ENCODE assay signal across 19 mouse cellular contexts in the genomic region with DNA sequence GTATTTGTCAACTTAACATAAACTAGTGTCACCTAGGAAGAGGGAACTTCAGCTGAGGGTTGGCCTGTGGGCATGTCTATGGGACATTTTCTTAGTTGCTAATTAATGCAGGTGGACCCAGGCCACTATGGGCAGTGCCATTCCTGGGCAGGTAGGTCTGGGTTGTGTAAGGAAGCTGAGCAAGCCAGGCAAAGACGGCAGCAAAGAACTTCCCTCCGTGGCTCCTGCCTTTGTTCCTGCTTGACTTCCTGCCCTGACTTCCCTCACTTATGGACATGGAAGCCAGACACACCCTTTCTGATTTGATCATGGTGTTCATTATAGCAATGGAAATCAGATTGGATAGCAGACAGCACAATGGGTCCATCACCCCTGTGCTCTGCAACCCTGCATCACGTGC. TPM values are rescaled to one million over a fixed set of nuclear protein-coding genes. Genes with fewer than 3 reads are reported as not detected.
DNase-seq lines count a peak whose midpoint lies in the region; ATAC-seq lines count a peak whose summit lies in the region.
"Had no signal": no experiment of that assay in that cellular context is flagged by ENCODE, and none has a peak within 500 bp of the region (broad histone marks: within the 10 kb centered on the region; RNA-seq: fewer than 3 reads in every experiment).

No protein-coding gene starts in this region.

- no peak overlapping the region for H3K27ac ChIP-seq in heart, embryonic 11.5 days (ENCODE audit: low read depth, low read length)
- H3K27ac ChIP-seq in heart, embryonic 10.5 days = no peak overlapping the region
- H3K27ac ChIP-seq in heart, embryonic 12.5 days (ENCODE audit: poor library complexity, severe bottlenecking) = no peak overlapping the region

- 71% methylated on average over 3 of the region's 3 CpGs for WGBS in heart, embryonic 11.5 days (ENCODE audit: insufficient replicate concordance)
- 63% methylated on average over 3 of the region's 3 CpGs for WGBS in heart, embryonic 10.5 days
- WGBS in heart, embryonic 12.5 days = 69% methylated on average over 3 of the region's 3 CpGs

- DNase-seq in heart, adult 11 months = peak; percentile 67
- DNase-seq in heart, embryonic 10.5 days (ENCODE audit: low spot score) = peak; percentile 56
- DNase-seq: adrenal gland, adult 2 months; adrenal gland, adult 8-10 months; adrenal gland, postnatal 10 days; adrenal gland, postnatal 14 days; adrenal gland, postnatal 25 days; adrenal gland, postnatal 36 days; B cell, adult 2 months; cerebellum, adult 11 months; cerebellum, adult 11-12 months; cerebellum, adult 18-20 months had no signal

- H3K4me3 ChIP-seq in heart, embryonic 11.5 days (ENCODE audit: low read depth, low read length) = no peak overlapping the region
- no peak overlapping the region for H3K4me3 ChIP-seq in heart, embryonic 10.5 days
- H3K4me3 ChIP-seq in heart, embryonic 12.5 days = no peak overlapping the region

- peaks cover 3% of the 10 kb centered on the region; the same call in 1 of the 2 replicates for H3K27me3 ChIP-seq in heart, embryonic 11.5 days (ENCODE audit: control insufficient read depth, insufficient read depth, low read length)
- H3K27me3 ChIP-seq in heart, embryonic 10.5 days (ENCODE audit: insufficient read depth, poor library complexity, severe bottlenecking) = no peaks in the 10 kb centered on the region
- H3K27me3 ChIP-seq in heart, embryonic 12.5 days (replicated peaks) = no peaks in the 10 kb centered on the region

- no peaks in the 10 kb centered on the region for H3K9me3 ChIP-seq in heart, embryonic 11.5 days (replicated peaks; ENCODE audit: control insufficient read depth, low read length)
- no peaks in the 10 kb centered on the region for H3K9me3 ChIP-seq in heart, embryonic 10.5 days
- no peaks in the 10 kb centered on the region for H3K9me3 ChIP-seq in heart, embryonic 12.5 days (replicated peaks)
- H3K9me3 ChIP-seq: G1E had no signal

- H3K9ac ChIP-seq in heart, embryonic 11.5 days (ENCODE audit: low read depth, low read length) = no peak overlapping the region
- no peak overlapping the region for H3K9ac ChIP-seq in heart, embryonic 12.5 days

- ATAC-seq in heart, embryonic 11.5 days (replicated peaks; ENCODE audit: insufficient number of reproducible peaks, low FRiP score, low TSS enrichment) = no peak
- no peak for ATAC-seq in heart, embryonic 12.5 days (ENCODE audit: insufficient number of reproducible peaks, low FRiP score)
- ATAC-seq: activated CD4-positive, CD25-positive, alpha-beta regulatory T cell, adult 4 months; CD4-positive, CD25-positive, alpha-beta regulatory T cell, adult 4 months; Patski had no signal

- H3K4me2 ChIP-seq in heart, embryonic 11.5 days = no peak overlapping the region
- no peak overlapping the region for H3K4me2 ChIP-seq in heart, embryonic 12.5 days

- no peaks in the 10 kb centered on the region for H3K36me3 ChIP-seq in heart, embryonic 11.5 days (ENCODE audit: control insufficient read depth, insufficient read depth, low read length)
- no peaks in the 10 kb centered on the region for H3K36me3 ChIP-seq in heart, embryonic 10.5 days
- H3K36me3 ChIP-seq in heart, embryonic 12.5 days = no peaks in the 10 kb centered on the region
- H3K36me3 ChIP-seq: G1E had no signal

- no peaks in the 10 kb centered on the region for H3K4me1 ChIP-seq in heart, embryonic 11.5 days (ENCODE audit: control insufficient read depth, insufficient read depth, low read length)
- H3K4me1 ChIP-seq in heart, embryonic 10.5 days = peaks cover 11% of the 10 kb centered on the region
- 0 out of 2 replicates have a peak, but pooled peaks cover 13% of the 10 kb centered on the region for H3K4me1 ChIP-seq in heart, embryonic 12.5 days (replicated peaks)

RNA-seq across cellular contexts. Expression of a gene that starts 49.7 kb away (rescaled TPM):
- not detected in 2 replicates for polyA plus RNA-seq in heart, embryonic 11.5 days (2014; fragmentation: Nextera tagmentation; extraction: Ambion mirVana)
- 0.36 TPM in 1 of 2 replicates, not detected in the other for polyA plus RNA-seq in heart, embryonic 10.5 days (2016; fragmentation: Nextera tagmentation; extraction: Ambion mirVana)
- 0.19 and 0.42 TPM in 2 replicates for polyA plus RNA-seq in heart, embryonic 12.5 days (2016; fragmentation: Nextera tagmentation; extraction: Ambion mirVana)
- polyA plus RNA-seq: activated CD4-positive, CD25-positive, alpha-beta regulatory T cell, adult 4 months; adrenal gland, adult 2 months; C2C12; CD4-positive, CD25-positive, alpha-beta regulatory T cell, adult 4 months; G1E had no signal
